Mouse (Mus musculus) inflammation-experienced regulatory T-cells (primary cell): ENCODE data around the gene Entpd3. TPM values are rescaled to one million over a fixed set of nuclear protein-coding genes. Genes with fewer than 3 reads are reported as not detected.

Experiments used
- polyA plus RNA-seq, 2 experiments: library from polyadenylated mRNA; unstranded; fragments of 100-300 nt; shearing (Covaris generic); gene quantifications; one replicate each; pipeline ENCODE4 v1.2.1; 2017

The Entpd3 gene
- polyA plus RNA-seq = 1 to 10 TPM in 1 of 2 experiments, under 1 TPM in 1; 0.49 to 1.8 TPM

DNA sequence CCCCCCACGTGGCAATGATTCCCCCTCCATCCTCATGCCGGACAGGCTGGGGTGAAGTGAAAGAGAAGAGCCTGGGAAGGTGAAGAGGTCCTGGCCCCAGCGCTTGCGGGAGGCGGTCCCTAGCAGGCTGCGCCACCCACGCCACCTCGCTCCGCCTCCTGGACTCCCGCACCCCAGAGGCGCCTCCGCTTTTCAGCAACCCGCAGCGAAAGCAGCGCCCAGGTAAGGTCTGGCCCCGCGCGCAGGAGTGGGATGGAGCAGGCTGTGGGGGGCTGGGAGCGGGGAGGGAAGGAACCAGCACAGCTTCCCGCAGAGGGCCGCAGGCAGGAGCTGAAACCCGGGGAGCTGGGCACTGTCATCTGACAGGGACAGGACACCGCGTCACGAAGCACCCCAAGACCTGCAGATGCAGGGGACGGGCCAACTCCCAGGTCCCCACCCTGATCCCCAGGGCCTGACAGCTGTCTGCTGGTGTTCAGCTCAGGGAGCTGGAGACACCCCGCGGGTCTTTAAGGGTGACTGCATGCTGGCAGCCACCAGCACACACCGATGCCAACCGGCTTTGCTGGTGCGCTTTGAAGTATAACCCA is at the start of gene Entpd3:
Gene Entpd3 (plus strand): TSS at position 157 of the 590 bp plus-strand sequence.

DNA sequence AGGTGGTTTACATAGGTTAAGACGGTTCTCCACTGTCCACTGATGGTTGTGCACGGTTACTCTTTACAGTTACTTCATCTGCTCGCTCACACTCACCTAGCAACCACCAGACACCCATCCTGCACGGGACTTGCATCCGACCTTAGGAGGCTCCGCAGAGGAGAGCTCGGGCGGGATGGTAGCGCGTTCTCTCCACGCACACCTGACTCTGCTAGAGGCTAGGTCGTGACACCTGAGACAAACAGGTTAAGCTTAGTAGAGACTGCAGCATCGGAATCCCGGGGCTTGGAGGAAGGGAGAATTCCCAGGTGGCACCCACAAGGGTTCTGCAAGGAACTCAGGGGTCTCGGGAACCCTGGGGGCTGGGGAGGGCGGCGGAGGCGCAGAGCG is 47.6 kb upstream of the Entpd3 start, which contains the start of gene Eif1b:
Gene Eif1b (plus strand): TSS at position 223 of the 390 bp plus-strand sequence.

DNA sequence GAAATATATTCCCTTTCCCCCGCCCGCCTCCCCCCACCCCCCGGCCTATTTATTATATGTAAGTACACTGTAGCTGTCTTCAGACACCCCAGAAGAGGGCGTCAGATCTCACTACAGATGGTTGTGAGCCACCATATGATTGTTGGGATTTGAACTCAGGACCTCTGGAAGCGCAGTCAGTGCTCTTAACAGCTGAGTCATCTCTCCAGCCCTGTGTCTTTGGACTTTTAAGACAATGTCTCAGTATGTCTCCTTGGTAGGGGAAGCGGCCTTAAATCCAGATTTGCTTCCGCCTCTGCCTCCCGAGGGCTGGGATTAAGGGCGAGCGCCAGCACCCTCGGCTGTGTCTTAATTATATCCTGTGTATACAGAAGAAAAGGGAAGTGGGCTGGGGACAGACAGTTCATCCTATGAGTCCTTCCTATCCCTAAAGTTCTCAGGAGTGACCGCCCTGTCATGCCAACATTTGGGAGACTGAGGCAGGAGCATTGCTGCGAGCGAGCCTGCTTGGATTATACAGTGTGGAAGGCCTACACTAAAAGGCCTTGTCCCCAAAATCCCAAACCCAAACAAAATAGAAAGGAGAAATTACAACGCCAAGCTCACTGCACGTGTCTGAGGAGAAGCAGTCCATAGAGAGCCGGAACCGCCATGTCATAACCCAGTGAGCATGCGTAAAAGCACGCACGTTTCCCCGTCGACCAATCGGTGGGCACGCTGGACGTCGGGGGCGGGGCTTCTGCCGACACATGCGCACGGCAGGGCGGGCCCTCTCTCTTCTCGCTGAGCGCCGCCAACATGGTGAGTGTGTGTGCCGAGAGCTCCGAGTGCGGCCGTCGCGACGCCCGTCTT is 31.3 kb downstream of the Entpd3 start, which contains the start of gene Rpl14:
Gene Rpl14 (plus strand): TSS at position 704 of the 852 bp plus-strand sequence.

Other genes with a start within 250 kb of the Entpd3 start
- gene Myrip, start 238.3 kb upstream of the Entpd3 start, polyA plus RNA-seq = 1 to 10 TPM in 1 of 2 experiments, under 1 TPM in 1; 0.35 to 2.4 TPM
- 10 to 100 TPM; 93.8 to 99.0 TPM for gene Eif1b, start 47.6 kb upstream of the Entpd3 start, polyA plus RNA-seq
- 100 to 1,000 TPM; 720 to 929 TPM for gene Rpl14, start 31.6 kb downstream of the Entpd3 start, polyA plus RNA-seq